Mouse (Mus musculus) megakaryocyte, adult 5-6 weeks (primary cell): ENCODE measurements around the gene Vmn1r95. TPM values are rescaled to one million over a fixed set of nuclear protein-coding genes. Genes with fewer than 3 reads are reported as not detected.
"Not testable (repeated sequence)": the region's sequence is repeated elsewhere in the genome, so short reads cannot be mapped to it uniquely, and the experiment has no call there.

Experiments
- ATAC-seq: 2 replicates; pipeline ENCODE4 v1.8.0; 2016; ENCODE audit warnings: mild to moderate bottlenecking, inconsistent platforms; ENCODE audit not compliant: poor library complexity, severe bottlenecking
- total RNA-seq, 2 experiments: library from RNA; stranded (forward) in 1 of 2; stranded (reverse) in 1 of 2; fragments of 153-499, 151-499 nt in 1 of 2; fragments of 221-1000, 200-1000 nt in 1 of 2; gene quantifications; 2 replicates each; pipeline versions ENCODE4 v1.2.3 to v1.2.4; 2015 to 2017

Vmn1r95 gene
- total RNA-seq (2015) (not detected in 2 replicates), total RNA-seq (2017) (not detected in 2 replicates)

GRCm38 (mm10) chr7:20193410-20193809, at the start of gene Vmn1r95:
Vmn1r95 (plus strand) TSS chr7:20193710.
- not testable (repeated sequence) for ATAC-seq

- ATAC-seq: not testable (repeated sequence)
Observed at GRCm38 (mm10) chr7:20168277-20168676, 25.2 kb upstream of the Vmn1r95 start, which contains the start of gene Vmn1r94. Vmn1r94 (minus strand) TSS chr7:20168377.

- ATAC-seq: not testable (repeated sequence)
Observed at GRCm38 (mm10) chr7:20205507-20205906, 12.0 kb downstream of the Vmn1r95 start, which contains the start of gene Gm6164. Gm6164 (minus strand) TSS chr7:20205607.

GRCm38 (mm10) chr7:20233728-20234127, 40.2 kb downstream of the Vmn1r95 start, which contains the start of gene Gm4498:
Gm4498 (minus strand) TSS chr7:20233828.
- ATAC-seq: not testable (repeated sequence)

Other genes starting within 250 kb of the Vmn1r95 start
- gene Igsf23, start 243.0 kb upstream of the Vmn1r95 start, total RNA-seq (2015): 0.31 TPM in 1 of 2 replicates, not detected in the other
- gene Igsf23, start 243.0 kb upstream of the Vmn1r95 start, total RNA-seq (2017): 0.11 TPM in 1 of 2 replicates, not detected in the other
- not detected in 2 replicates for gene Ceacam20, start 228.3 kb upstream of the Vmn1r95 start, total RNA-seq (2015)
- not detected in 2 replicates for gene Ceacam20, start 228.3 kb upstream of the Vmn1r95 start, total RNA-seq (2017)
- gene Nlrp9b, start 202.2 kb upstream of the Vmn1r95 start, total RNA-seq (2015): not detected in 2 replicates
- gene Nlrp9b, start 202.2 kb upstream of the Vmn1r95 start, total RNA-seq (2017): not detected in 2 replicates
- gene Vmn1r91, start 94.0 kb upstream of the Vmn1r95 start, total RNA-seq (2015): not detected in 2 replicates
- not detected in 2 replicates for gene Vmn1r91, start 94.0 kb upstream of the Vmn1r95 start, total RNA-seq (2017)
- gene Gm16442, start 71.1 kb upstream of the Vmn1r95 start, total RNA-seq (2015): not detected in 2 replicates
- not detected in 2 replicates for gene Gm16442, start 71.1 kb upstream of the Vmn1r95 start, total RNA-seq (2017)
- not detected in 2 replicates for gene Vmn1r93, start 54.6 kb upstream of the Vmn1r95 start, total RNA-seq (2015)
- not detected in 2 replicates for gene Vmn1r93, start 54.6 kb upstream of the Vmn1r95 start, total RNA-seq (2017)
- not detected in 2 replicates for gene Vmn1r94, start 25.3 kb upstream of the Vmn1r95 start, total RNA-seq (2015)
- gene Vmn1r94, start 25.3 kb upstream of the Vmn1r95 start, total RNA-seq (2017): not detected in 2 replicates
- gene Gm6164, start 11.9 kb downstream of the Vmn1r95 start, total RNA-seq (2015): not detected in 2 replicates
- gene Gm6164, start 11.9 kb downstream of the Vmn1r95 start, total RNA-seq (2017): not detected in 2 replicates
- not detected in 2 replicates for gene Gm4498, start 40.1 kb downstream of the Vmn1r95 start, total RNA-seq (2015)
- not detected in 2 replicates for gene Gm4498, start 40.1 kb downstream of the Vmn1r95 start, total RNA-seq (2017)
- not detected in 2 replicates for gene Gm5890, start 69.1 kb downstream of the Vmn1r95 start, total RNA-seq (2015)
- not detected in 2 replicates for gene Gm5890, start 69.1 kb downstream of the Vmn1r95 start, total RNA-seq (2017)
- gene Gm4133, start 140.4 kb downstream of the Vmn1r95 start, total RNA-seq (2015): not detected in 2 replicates
- not detected in 2 replicates for gene Gm4133, start 140.4 kb downstream of the Vmn1r95 start, total RNA-seq (2017)
- not detected in 2 replicates for gene Gm5728, start 181.7 kb downstream of the Vmn1r95 start, total RNA-seq (2015)
- not detected in 2 replicates for gene Gm5728, start 181.7 kb downstream of the Vmn1r95 start, total RNA-seq (2017)
- not detected in 2 replicates for gene Vmn1r100, start 224.2 kb downstream of the Vmn1r95 start, total RNA-seq (2015)
- gene Vmn1r100, start 224.2 kb downstream of the Vmn1r95 start, total RNA-seq (2017): not detected in 2 replicates
- not detected in 2 replicates for gene Vmn1r101, start 248.9 kb downstream of the Vmn1r95 start, total RNA-seq (2015)
- not detected in 2 replicates for gene Vmn1r101, start 248.9 kb downstream of the Vmn1r95 start, total RNA-seq (2017)